Mouse (Mus musculus): Measurements from ENCODE around the gene Actc1. TPM values are rescaled to one million over a fixed set of nuclear protein-coding genes. Genes with fewer than 3 reads are reported as not detected.

The Actc1 gene
- total RNA-seq, 2 experiments from 2014 or later = 7,210 to 7,715 TPM

Other genes starting within 250 kb of the Actc1 start
- under 1 TPM; 0.24 to 0.25 TPM for gene Scg5, start 224.4 kb downstream of the Actc1 start, total RNA-seq (2021)
- 1 to 10 TPM; 3.7 to 4.2 TPM for gene Arhgap11a, start 204.9 kb downstream of the Actc1 start, total RNA-seq (2021)
- gene Gjd2, start 39.9 kb downstream of the Actc1 start, total RNA-seq (2021) = not detected
- 10 to 100 TPM; 11.1 to 11.3 TPM for gene Aqr, start 133.5 kb upstream of the Actc1 start, total RNA-seq (2021)
- 10 to 100 TPM; 11.8 to 13.3 TPM for gene Zfp770, start 147.9 kb upstream of the Actc1 start, total RNA-seq (2021)